Mouse (Mus musculus) hindlimb bud, embryonic 11.5 days (tissue): ENCODE data around the gene Ctdspl.

Source experiments
- DNase-seq: peaks from one replicate; pipeline ENCODE4 v3.0.0-alpha.2; 2012; ENCODE audit warnings: low read depth, low spot score; ENCODE audit errors: extremely low spot score

Gene Ctdspl

GRCm38 (mm10) chr9:118919672-118920186 is 6.5 kb upstream of the Ctdspl start:
- no peak for DNase-seq

- DNase-seq = no peak
Observed at GRCm38 (mm10) chr9:118920798-118921515, 5.3 kb upstream of the Ctdspl start.

GRCm38 (mm10) chr9:118921926-118922325 is 4.3 kb upstream of the Ctdspl start:
- DNase-seq = no peak

GRCm38 (mm10) chr9:118924554-118925085 is 1.6 kb upstream of the Ctdspl start:
- no peak for DNase-seq

- DNase-seq = peak; percentile 67
Observed at GRCm38 (mm10) chr9:118925286-118926110, 755 bp upstream of the Ctdspl start.

- DNase-seq = no peak
Observed at GRCm38 (mm10) chr9:118926688-118927321, 552 bp downstream of the Ctdspl start.

GRCm38 (mm10) chr9:118927501-118927900 is 1.2 kb downstream of the Ctdspl start:
- DNase-seq = no peak

GRCm38 (mm10) chr9:118928007-118928406 is 1.8 kb downstream of the Ctdspl start:
- DNase-seq = no peak

- DNase-seq = no peak
Observed at GRCm38 (mm10) chr9:118928656-118929055, 2.4 kb downstream of the Ctdspl start.

GRCm38 (mm10) chr9:118930611-118931010 is 4.4 kb downstream of the Ctdspl start:
- no peak for DNase-seq

- DNase-seq = no peak
Observed at GRCm38 (mm10) chr9:118933800-118934199, 7.5 kb downstream of the Ctdspl start.

- DNase-seq = no peak
Observed at GRCm38 (mm10) chr9:118934319-118934718, 8.1 kb downstream of the Ctdspl start.

GRCm38 (mm10) chr9:118935098-118935497 is 8.8 kb downstream of the Ctdspl start:
- no peak for DNase-seq

GRCm38 (mm10) chr9:118936071-118936470 is 9.8 kb downstream of the Ctdspl start:
- DNase-seq = no peak

GRCm38 (mm10) chr9:118937515-118937914 is 11.3 kb downstream of the Ctdspl start:
- no peak for DNase-seq

GRCm38 (mm10) chr9:118939410-118939809 is 13.2 kb downstream of the Ctdspl start:
- DNase-seq = no peak

- no peak for DNase-seq
Observed at GRCm38 (mm10) chr9:118939831-118940230, 13.6 kb downstream of the Ctdspl start.

- DNase-seq = no peak
Observed at GRCm38 (mm10) chr9:118940591-118941207, 14.4 kb downstream of the Ctdspl start.

GRCm38 (mm10) chr9:118942030-118942429 is 15.8 kb downstream of the Ctdspl start:
- DNase-seq = no peak

- no peak for DNase-seq
Observed at GRCm38 (mm10) chr9:118943941-118944340, 17.7 kb downstream of the Ctdspl start.

GRCm38 (mm10) chr9:118944388-118944787 is 18.1 kb downstream of the Ctdspl start:
- no peak for DNase-seq
